Mouse (Mus musculus) ES-E14 (cell line): ENCODE measurements around the gene Slc39a13.

Experiments used
- CHD2 ChIP-seq: IDR thresholded peaks from 2 replicates; pipeline ENCODE4 v1.6.1; 2014; ENCODE audit warnings: mild to moderate bottlenecking, low read depth, low read length, inconsistent platforms
- ZNF384 ChIP-seq: IDR thresholded peaks from 2 replicates; pipeline ENCODE4 v1.6.1; 2012; ENCODE audit warnings: low read depth, low read length, inconsistent platforms

GRCm38 (mm10) chr2:91109241-91109640 lies 39.0 kb upstream of the Slc39a13 start:
- TF ChIP-seq CHD2 (no peak), ZNF384 (no peak)
